Mouse (Mus musculus) bone marrow, adult 2 months (tissue): ENCODE results near the gene Hbq1b.

Experiments used
- CTCF ChIP-seq: fragments of 200-500 bp; IDR thresholded peaks from 2 replicates; pipeline ENCODE4 v1.5.1; 2011; ENCODE audit warnings: low read length, control low read depth; ENCODE audit not compliant: control insufficient read depth, insufficient read depth
- POLR2A ChIP-seq: fragments of 200-500 bp; IDR thresholded peaks from 2 replicates; pipeline ENCODE4 v1.6.1; 2011; ENCODE audit warnings: low read depth, mild to moderate bottlenecking, control low read depth, low read length, borderline replicate concordance; ENCODE audit not compliant: control insufficient read depth

GRCm38 (mm10) chr11:32301506-32301905 is 14.7 kb downstream of the Hbq1b start:
- TF ChIP-seq POLR2A (no peak), CTCF (no peak)
